Mouse (Mus musculus): Measurements from ENCODE around the gene Oosp1. TPM values are rescaled to one million over a fixed set of nuclear protein-coding genes. Genes with fewer than 3 reads are reported as not detected.

Gene Oosp1
- not detected in 2 replicates for polyA plus RNA-seq (2012; rRNA removed)

DNA sequence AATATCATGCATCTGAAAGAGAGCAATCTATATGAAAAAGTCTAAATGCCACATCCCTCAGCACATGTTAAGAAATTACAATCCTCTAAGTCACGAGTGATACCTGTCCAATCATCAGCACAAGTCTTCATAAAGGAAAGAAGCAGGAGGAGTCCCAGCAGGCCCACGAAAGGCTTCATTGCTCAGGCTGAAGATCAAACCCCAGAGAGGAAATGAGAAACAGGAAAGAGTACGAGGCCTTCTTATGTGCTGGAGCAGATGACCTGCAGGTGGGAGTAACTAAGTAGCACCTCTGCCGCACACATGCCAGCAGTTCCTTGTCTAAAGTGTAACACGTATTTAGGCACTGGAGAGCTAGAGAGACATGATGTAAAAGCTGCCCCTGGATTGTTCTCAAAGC, at the start of gene Oosp1:
Gene Oosp1 (minus strand): TSS at position 312 of the 400 bp plus-strand sequence.
- no peak for DNase-seq (ENCODE audit: low spot score)

DNA sequence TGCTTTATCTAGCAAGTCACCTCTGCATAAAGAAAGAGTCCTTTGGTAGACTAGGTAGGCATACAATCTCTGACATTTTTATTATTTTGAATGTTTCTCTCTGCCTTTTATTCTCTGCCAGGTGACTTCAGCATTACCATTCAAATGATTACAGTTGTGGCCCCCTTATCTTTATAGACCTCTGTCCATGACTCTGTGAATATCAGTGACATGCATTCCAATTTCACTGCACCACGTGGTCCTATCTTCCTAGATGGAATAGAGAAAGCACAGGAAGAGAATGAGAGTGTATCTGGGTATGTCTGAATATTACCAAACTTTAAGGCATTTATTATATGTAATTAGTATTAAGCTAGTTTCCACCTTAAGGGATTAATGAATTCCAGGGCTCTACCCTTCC, 45.5 kb upstream of the Oosp1 start:
- no peak for DNase-seq (ENCODE audit: low spot score)

- no peak for DNase-seq (ENCODE audit: low spot score)
Measured at GRCm38 (mm10) chr19:11730278-11730677, 39.3 kb upstream of the Oosp1 start.

DNA sequence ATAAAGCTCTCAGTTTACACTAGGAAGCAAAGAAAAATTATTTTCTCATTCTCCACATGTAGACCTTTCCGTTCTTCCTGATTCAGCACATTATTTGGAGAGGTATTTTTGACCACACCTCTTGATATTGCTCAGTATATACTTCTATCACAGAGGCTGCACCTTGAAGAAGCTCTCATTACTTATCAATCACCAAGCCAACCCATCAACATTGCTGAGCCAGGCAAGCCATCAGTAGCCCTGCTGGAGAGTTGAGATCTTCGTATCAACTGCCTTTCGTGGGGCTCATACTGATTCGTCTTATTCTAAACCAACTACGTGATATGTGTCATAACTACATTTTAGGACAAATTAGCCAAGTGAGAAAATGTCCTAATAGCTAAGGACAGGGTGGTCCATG, 36.4 kb upstream of the Oosp1 start:
- DNase-seq (ENCODE audit: low spot score) = no peak

DNA sequence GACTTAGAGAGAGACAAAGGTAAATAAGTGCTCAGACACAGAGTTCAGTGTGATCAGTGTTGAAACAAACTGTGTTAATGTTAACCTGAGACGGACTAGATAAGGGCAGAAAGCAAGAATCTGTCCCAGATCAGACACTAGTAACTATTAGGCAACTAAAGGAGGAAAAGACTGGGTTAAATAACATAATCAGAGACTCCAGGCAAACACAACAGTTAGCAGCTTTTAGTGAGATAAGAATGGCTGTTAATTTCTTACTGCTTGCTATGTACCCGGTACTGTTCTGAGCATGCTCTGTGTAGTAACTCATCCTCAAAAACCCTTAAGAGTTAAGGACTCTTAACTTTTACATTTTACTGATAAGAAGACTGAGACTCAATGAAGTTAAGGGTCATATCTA, 35.0 kb upstream of the Oosp1 start:
- DNase-seq (ENCODE audit: low spot score) = no peak

DNA sequence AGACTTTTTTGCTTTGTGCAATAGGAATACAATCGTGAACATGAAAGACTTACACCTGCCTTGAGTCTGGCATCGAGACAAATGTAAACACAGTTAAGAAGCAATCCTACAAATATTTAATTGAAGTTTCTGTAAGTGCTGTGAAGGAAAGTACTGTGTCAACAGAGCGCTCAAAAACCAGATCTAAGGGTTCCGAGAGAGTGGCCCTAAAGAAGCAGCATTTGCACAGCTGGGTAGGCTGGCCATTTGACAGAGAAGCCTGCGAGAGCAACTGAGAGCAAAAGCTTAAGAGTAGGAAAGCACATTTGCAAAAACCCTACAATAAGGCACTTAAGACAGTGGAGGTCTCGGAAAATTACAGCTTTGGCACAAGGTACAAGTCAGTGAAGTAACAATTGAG, 33.3 kb upstream of the Oosp1 start:
- no peak for DNase-seq (ENCODE audit: low spot score)

DNA sequence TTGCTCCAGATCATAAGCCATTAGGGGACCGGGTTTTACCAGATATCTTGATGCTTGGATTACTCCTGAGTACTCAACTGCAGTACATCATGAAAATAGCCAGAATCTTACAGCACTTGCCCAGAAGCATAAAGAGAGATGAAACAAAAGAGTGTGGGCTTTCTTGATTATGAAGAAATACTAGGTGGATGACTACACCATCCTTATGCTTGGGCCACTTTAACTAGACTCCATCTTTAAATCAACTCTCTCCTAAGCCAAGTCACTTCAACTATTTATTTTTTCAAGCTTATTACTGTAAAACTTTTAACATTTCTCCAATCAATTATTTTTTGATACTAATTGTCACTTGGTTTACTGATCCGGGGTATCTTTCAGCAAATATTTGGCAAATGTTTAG, 32.9 kb upstream of the Oosp1 start:
- DNase-seq (ENCODE audit: low spot score) = no peak

DNA sequence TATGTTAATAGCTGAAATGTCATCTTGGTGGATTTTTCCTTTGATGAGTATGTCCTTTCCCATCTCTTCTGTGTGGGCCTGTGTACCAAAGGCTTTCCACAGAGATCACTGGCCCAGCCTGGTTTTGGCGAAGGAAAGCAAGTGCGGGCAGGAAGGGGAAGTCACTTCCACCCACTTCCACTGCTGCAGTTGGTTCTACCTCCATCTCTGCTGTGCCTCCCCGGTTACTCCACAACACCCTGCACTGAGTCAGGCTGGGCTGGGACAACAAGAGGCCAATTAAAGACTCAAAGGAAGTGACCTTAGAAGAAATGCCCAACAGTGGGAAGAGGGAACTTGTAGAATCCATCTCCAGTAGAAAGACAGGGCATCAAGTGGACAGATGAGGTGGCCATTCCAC, 29.1 kb upstream of the Oosp1 start:
- DNase-seq (ENCODE audit: low spot score) = no peak

GRCm38 (mm10) chr19:11712451-11712850, 21.5 kb upstream of the Oosp1 start:
- no peak for DNase-seq (ENCODE audit: low spot score)

DNA sequence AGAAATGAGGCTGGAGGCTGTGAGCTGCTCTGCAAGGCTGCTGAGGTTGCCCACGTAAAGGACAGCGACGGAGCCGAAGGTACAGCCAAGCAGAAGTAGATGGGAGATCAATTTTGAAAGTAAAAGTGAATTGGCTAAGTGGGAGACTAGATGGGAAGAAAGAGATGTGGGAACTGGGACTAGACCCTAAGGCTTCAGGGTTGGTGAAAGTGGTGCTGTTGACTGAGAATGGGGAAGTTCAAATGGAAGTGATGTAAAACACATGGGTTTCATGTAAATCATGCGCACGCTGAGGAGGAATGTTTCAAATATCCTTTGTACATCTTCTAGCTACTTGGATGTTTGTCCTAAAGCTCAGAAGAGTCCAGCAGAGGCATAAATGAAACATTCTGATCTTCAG, 7.4 kb upstream of the Oosp1 start:
- no peak for DNase-seq (ENCODE audit: low spot score)

DNA sequence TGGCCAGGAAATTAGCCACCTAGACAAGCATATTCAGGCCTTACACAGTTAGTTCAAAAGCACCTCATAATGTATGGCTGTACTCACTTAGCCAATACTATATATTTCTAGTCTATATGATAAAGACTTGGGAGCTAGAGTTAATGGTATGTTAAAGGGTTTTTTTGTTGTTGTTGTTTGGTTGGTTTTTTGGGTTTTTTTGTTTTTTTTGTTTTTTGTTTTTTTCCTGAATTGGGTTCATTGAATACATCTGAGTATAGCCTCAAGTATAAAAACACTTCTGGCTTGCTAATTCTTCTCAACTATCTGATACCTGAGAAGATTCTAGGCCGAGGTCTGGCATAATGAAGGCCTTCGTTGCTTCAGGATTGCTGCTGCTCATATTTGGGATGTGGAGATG, 5.8 kb upstream of the Oosp1 start, which contains the start of gene Oosp3:
Gene Oosp3 (plus strand): TSS at position 301 of the 400 bp plus-strand sequence.
- DNase-seq (ENCODE audit: low spot score) = no peak

DNA sequence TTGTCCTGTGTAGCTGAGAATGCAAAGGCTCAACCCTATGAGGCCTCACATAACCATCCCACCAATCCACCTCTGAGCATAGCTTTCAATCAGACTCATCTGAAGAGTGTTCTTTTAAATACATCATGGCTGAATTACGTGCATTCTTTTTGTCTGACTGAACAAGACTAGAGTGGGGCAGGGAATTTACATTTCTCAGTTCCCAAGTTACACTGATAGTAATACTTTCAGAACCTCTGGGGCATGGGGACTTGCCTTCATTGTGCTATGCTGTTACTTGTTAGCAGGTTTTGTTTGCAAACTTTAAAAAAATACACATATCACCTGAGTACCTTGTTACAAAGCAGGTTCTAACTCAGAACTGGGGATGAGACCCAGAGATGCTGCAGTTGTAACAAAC, 504 bp upstream of the Oosp1 start:
- no peak for DNase-seq (ENCODE audit: low spot score)

DNA sequence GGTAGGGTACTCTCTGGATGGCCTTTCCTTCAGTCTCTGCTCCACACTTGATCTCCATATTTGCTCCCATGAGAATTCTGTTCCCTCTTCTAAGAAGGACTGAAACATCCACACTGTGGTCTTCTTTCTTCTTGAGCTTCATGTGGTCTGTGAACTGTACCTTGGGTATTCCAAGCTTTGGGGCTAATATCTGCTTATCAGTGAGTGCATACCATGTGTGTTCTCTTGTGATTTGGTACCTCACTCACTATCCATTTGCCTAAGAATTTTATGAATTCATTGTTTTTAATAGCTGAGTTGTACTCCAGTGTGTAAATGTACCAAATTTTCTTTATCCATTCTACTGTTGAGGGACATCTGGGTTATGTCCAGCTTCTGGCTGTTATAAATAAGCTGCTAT, 29.4 kb downstream of the Oosp1 start:
- no peak for DNase-seq (ENCODE audit: low spot score)

DNA sequence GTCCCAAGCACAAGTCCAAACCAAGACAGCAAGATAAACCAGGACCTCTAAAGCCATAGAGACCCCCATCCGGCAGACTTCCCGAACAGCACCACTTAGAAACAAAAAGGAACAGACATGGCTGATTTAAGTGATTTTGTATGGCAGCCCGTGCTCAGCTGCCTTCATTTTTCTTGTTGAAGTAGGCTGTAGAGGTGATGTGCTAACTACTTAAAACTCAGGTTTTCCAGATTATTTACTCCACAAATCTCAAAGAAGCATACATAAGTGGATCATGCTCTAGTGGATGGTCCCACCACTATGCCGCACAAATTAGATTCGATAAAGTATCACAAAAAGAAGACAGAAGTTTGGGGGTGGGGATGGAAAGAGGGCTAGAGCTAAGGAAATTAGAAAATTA, 30.5 kb downstream of the Oosp1 start, which contains the start of gene Oosp2:
Gene Oosp2 (minus strand): TSS at position 101 of the 400 bp plus-strand sequence.
- DNase-seq (ENCODE audit: low spot score) = no peak

DNA sequence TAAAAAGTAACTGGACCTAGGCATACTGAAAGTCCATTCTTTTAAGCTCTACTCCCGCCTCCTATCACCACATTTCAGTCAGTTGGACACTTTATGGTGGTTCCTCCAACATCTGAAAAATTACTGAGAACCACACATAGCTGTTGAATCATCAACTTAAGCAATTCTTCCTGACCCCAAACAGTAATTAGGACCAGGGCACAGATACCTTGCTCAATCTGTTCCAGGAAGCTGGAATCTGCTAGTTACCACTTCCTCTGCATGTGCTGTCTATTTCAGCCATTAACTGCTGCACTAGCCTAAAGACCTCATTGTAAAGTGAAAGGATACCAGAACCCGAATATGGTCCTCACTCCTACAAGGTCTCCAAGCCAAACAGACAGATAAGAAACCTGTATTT, 31.8 kb downstream of the Oosp1 start:
- no peak for DNase-seq (ENCODE audit: low spot score)

- DNase-seq (ENCODE audit: low spot score) = no peak
Measured at GRCm38 (mm10) chr19:11649564-11649963, 41.4 kb downstream of the Oosp1 start.

GRCm38 (mm10) chr19:11646166-11646565, 44.8 kb downstream of the Oosp1 start:
- no peak for DNase-seq (ENCODE audit: low spot score)

GRCm38 (mm10) chr19:11640732-11641131, 50.2 kb downstream of the Oosp1 start, which contains the start of gene Ms4a3:
Gene Ms4a3 (minus strand): TSS chr19:11640851.
- DNase-seq (ENCODE audit: low spot score) = no peak

DNA sequence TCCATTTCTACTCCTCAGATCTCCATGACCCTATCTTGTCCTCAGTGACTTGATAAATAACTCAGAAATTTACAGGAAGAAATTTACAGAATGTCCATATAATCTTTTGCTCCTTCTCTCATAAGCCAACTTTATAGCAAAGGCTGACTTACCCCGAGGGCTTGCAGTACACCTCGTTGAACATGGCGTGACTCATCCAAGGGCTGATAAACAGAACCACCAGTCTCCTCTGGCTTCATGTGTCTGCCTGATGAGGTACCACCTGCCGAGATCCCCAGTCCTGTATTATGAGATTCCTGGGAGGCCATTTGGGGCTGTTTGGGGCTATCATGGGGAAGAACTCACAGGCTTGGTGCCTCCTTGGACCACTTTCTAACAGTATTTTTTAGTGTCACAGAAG, 51.9 kb downstream of the Oosp1 start:
- DNase-seq (ENCODE audit: low spot score) = no peak

DNA sequence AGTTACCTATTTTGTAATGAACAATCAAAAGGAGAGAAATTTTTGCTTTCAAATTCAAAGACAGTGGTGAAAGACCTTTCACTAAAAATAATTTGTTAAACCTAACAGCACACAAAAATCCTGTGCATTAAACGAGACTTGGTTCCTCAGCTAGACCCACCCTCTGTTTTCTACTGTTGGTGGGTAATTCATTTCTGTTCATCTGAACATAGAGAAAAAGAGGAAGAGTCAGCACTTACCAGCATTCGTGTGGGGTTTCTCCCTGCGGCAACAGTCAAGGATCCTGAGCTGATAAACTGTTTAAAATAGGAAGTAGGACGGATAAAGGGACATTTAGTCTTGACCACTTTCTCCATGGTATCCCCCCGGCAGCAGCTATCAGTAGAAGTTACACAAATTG, 55.4 kb downstream of the Oosp1 start:
- no peak for DNase-seq (ENCODE audit: low spot score)

- DNase-seq (ENCODE audit: low spot score) = no peak
Measured at GRCm38 (mm10) chr19:11634330-11634729, 56.6 kb downstream of the Oosp1 start.

DNA sequence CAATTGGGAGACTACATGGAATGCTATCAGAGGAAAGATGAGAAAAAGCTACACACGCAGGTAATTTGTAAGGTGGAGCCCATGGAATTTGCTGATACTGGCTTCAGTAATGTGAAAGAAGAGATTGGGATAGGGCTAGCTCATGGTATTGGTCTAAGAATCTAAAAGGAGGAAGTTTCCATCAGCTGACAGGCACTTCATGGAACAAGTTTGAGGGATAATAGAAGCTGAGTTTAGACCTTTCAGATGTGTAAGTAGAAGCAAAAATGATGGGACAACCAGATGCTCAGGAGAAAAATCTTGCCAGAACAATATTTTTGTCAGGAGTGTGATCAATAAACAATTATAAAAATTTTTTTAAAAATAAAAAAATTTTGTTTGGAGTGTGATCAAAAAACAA, 57.2 kb downstream of the Oosp1 start:
- no peak for DNase-seq (ENCODE audit: low spot score)

GRCm38 (mm10) chr19:11625231-11625630, 65.7 kb downstream of the Oosp1 start:
- no peak for DNase-seq (ENCODE audit: low spot score)

- DNase-seq (ENCODE audit: low spot score) = no peak
Measured at GRCm38 (mm10) chr19:11624800-11625199, 66.2 kb downstream of the Oosp1 start.

DNA sequence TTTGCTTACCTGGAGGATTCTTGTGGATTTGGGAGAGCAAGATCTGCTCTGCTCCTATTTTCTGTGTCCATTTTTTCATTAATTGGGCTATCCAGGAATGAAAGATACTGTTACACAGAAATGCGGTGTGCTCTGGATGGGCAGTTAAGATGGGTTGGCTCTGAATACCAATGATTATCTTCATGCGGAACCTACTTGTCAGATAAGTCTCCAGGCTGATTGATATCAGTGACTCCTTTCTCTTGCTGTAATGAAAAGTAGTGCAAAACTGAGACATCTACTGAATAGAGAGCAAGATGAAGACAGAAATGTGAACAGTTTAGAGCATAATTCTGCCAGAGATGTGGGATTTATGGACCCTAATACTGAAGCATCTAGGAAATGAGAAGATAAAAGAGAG, 67.4 kb downstream of the Oosp1 start, which contains the start of gene Ms4a2:
Gene Ms4a2 (minus strand): TSS at position 169 of the 400 bp plus-strand sequence.
- no peak for DNase-seq (ENCODE audit: low spot score)
